Mouse (Mus musculus): ENCODE data around the gene Flrt1. TPM values are rescaled to one million over a fixed set of nuclear protein-coding genes. Genes with fewer than 3 reads are reported as not detected.

Flrt1 gene
- polyA plus RNA-seq, 1 experiment from 2014 or later = 1.1 TPM

Other genes starting within 250 kb of the Flrt1 start
- gene Ccdc88b, start 247.5 kb downstream of the Flrt1 start, polyA plus RNA-seq (2015; fragmentation: Nextera tagmentation; extraction: Ambion mirVana) = 1.6 and 3.0 TPM in 2 replicates
- 136 and 137 TPM in 2 replicates for gene Trmt112, start 196.0 kb downstream of the Flrt1 start, polyA plus RNA-seq (2015; fragmentation: Nextera tagmentation; extraction: Ambion mirVana)
- 283 and 302 TPM in 2 replicates for gene Prdx5, start 195.6 kb downstream of the Flrt1 start, polyA plus RNA-seq (2015; fragmentation: Nextera tagmentation; extraction: Ambion mirVana)
- 8.5 and 9.9 TPM in 2 replicates for gene Esrra, start 183.9 kb downstream of the Flrt1 start, polyA plus RNA-seq (2015; fragmentation: Nextera tagmentation; extraction: Ambion mirVana)
- 2.5 TPM in 2 replicates for gene Catsperz, start 180.3 kb downstream of the Flrt1 start, polyA plus RNA-seq (2015; fragmentation: Nextera tagmentation; extraction: Ambion mirVana)
- 0.21 and 0.96 TPM in 2 replicates for gene Kcnk4, start 171.2 kb downstream of the Flrt1 start, polyA plus RNA-seq (2015; fragmentation: Nextera tagmentation; extraction: Ambion mirVana)
- 82.5 and 90.7 TPM in 2 replicates for gene Bad, start 163.9 kb downstream of the Flrt1 start, polyA plus RNA-seq (2015; fragmentation: Nextera tagmentation; extraction: Ambion mirVana)
- 25.2 TPM in 2 replicates for gene Gpr137, start 163.2 kb downstream of the Flrt1 start, polyA plus RNA-seq (2015; fragmentation: Nextera tagmentation; extraction: Ambion mirVana)
- 41.4 and 44.8 TPM in 2 replicates for gene Ppp1r14b, start 130.8 kb downstream of the Flrt1 start, polyA plus RNA-seq (2015; fragmentation: Nextera tagmentation; extraction: Ambion mirVana)
- gene Plcb3, start 129.3 kb downstream of the Flrt1 start, polyA plus RNA-seq (2015; fragmentation: Nextera tagmentation; extraction: Ambion mirVana) = 49.1 and 49.8 TPM in 2 replicates
- gene Fkbp2, start 125.2 kb downstream of the Flrt1 start, polyA plus RNA-seq (2015; fragmentation: Nextera tagmentation; extraction: Ambion mirVana) = 125 and 151 TPM in 2 replicates
- 20.8 and 28.9 TPM in 2 replicates for gene Vegfb, start 118.1 kb downstream of the Flrt1 start, polyA plus RNA-seq (2015; fragmentation: Nextera tagmentation; extraction: Ambion mirVana)
- 26.4 and 30.3 TPM in 2 replicates for gene Dnajc4, start 113.2 kb downstream of the Flrt1 start, polyA plus RNA-seq (2015; fragmentation: Nextera tagmentation; extraction: Ambion mirVana)
- 22.6 and 23.7 TPM in 2 replicates for gene Nudt22, start 109.6 kb downstream of the Flrt1 start, polyA plus RNA-seq (2015; fragmentation: Nextera tagmentation; extraction: Ambion mirVana)
- gene Trpt1, start 109.6 kb downstream of the Flrt1 start, polyA plus RNA-seq (2015; fragmentation: Nextera tagmentation; extraction: Ambion mirVana) = 10.9 and 12.3 TPM in 2 replicates
- gene Fermt3, start 86.3 kb downstream of the Flrt1 start, polyA plus RNA-seq (2015; fragmentation: Nextera tagmentation; extraction: Ambion mirVana) = 11.1 and 15.6 TPM in 2 replicates
- 220 and 243 TPM in 2 replicates for gene Stip1, start 65.8 kb downstream of the Flrt1 start, polyA plus RNA-seq (2015; fragmentation: Nextera tagmentation; extraction: Ambion mirVana)
- gene Macrod1, start 48.9 kb downstream of the Flrt1 start, polyA plus RNA-seq (2015; fragmentation: Nextera tagmentation; extraction: Ambion mirVana) = 15.3 and 17.6 TPM in 2 replicates
- 176 and 187 TPM in 2 replicates for gene Otub1, start 100.6 kb upstream of the Flrt1 start, polyA plus RNA-seq (2015; fragmentation: Nextera tagmentation; extraction: Ambion mirVana)
- gene Cox8a, start 111.9 kb upstream of the Flrt1 start, polyA plus RNA-seq (2015; fragmentation: Nextera tagmentation; extraction: Ambion mirVana) = 899 and 904 TPM in 2 replicates
- 54.3 and 56.1 TPM in 2 replicates for gene Naa40, start 135.5 kb upstream of the Flrt1 start, polyA plus RNA-seq (2015; fragmentation: Nextera tagmentation; extraction: Ambion mirVana)
- gene Rcor2, start 161.6 kb upstream of the Flrt1 start, polyA plus RNA-seq (2015; fragmentation: Nextera tagmentation; extraction: Ambion mirVana) = 5.9 and 8.5 TPM in 2 replicates
- 33.4 and 35.0 TPM in 2 replicates for gene Mark2, start 236.1 kb upstream of the Flrt1 start, polyA plus RNA-seq (2015; fragmentation: Nextera tagmentation; extraction: Ambion mirVana)

All from lung, embryonic 16.5 days (tissue).